Mouse (Mus musculus): Measurements from ENCODE around the gene Cbr2. TPM values are rescaled to one million over a fixed set of nuclear protein-coding genes. Genes with fewer than 3 reads are reported as not detected.
A peak's percentile ranks its signal among the peaks of the same experiment; 100 is the strongest.
"Not testable (repeated sequence)": the region's sequence is repeated elsewhere in the genome, so short reads cannot be mapped to it uniquely, and the experiment has no call there.

Cbr2 gene
- polyA plus RNA-seq, 1 experiment from 2014 or later, result 1.3 TPM

- Histone ChIP-seq H3K4me1 (ENCODE audit: control insufficient read depth, insufficient read depth, low read depth, low read length) (no peaks in the 10 kb centered on the region), H3K4me2 (ENCODE audit: low read length) (no peak overlapping the region), H3K4me3 (ENCODE audit: low read length) (no peak overlapping the region), H3K9ac (ENCODE audit: low read depth, low read length) (no peak overlapping the region), H3K9me3 (ENCODE audit: control insufficient read depth, low read length) (no peaks in the 10 kb centered on the region), H3K27me3 (replicated peaks; ENCODE audit: control insufficient read depth, insufficient read depth, low read length) (no peaks in the 10 kb centered on the region), H3K27ac (ENCODE audit: low read depth, low read length) (no peak overlapping the region), H3K36me3 (ENCODE audit: control insufficient read depth, insufficient read depth, low read length) (no peaks in the 10 kb centered on the region)
- 92% methylated on average over 5 of the region's 5 CpGs for WGBS
- no peak for ATAC-seq
These were observed 9.1 kb upstream of the Cbr2 start for GRCm38 (mm10) chr11:120740981-120741380.

GRCm38 (mm10) chr11:120736424-120736823 lies 4.5 kb upstream of the Cbr2 start:
- no peak overlapping the region for H3K4me2 ChIP-seq (ENCODE audit: low read length)
- peaks cover 2% of the 10 kb centered on the region; the same call in 1 of the 2 replicates for H3K27me3 ChIP-seq (replicated peaks; ENCODE audit: control insufficient read depth, insufficient read depth, low read length)
- H3K36me3 ChIP-seq (ENCODE audit: control insufficient read depth, insufficient read depth, low read length), result no peaks in the 10 kb centered on the region
- no peak for ATAC-seq
- H3K4me3 ChIP-seq (ENCODE audit: low read length), result no peak overlapping the region
- H3K27ac ChIP-seq (ENCODE audit: low read depth, low read length), result no peak overlapping the region
- H3K9me3 ChIP-seq (ENCODE audit: control insufficient read depth, low read length), result no peaks in the 10 kb centered on the region
- no peaks in the 10 kb centered on the region for H3K4me1 ChIP-seq (ENCODE audit: control insufficient read depth, insufficient read depth, low read depth, low read length)
- WGBS, result 81% methylated on average over 6 of the region's 6 CpGs
- no peak overlapping the region for H3K9ac ChIP-seq (ENCODE audit: low read depth, low read length)

DNA sequence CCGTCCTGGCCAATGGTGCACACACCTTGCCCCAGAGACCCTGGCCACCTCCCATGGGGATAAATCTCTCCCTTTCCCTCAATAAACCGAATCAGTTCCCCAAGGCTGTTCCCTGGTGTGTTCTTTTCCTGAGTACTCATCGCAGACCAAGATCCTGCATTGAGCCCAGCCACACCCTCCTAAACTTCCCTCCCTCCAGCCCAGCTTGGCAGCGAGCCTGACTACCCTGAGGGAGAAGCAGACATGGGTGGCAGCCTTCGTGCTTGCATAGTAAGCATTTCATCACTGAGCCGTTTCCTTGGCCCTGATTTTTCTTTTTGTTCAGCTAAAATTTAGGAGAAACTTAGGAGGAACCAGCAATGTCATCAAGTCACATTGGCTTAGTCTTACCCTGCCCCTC lies 1.6 kb upstream of the Cbr2 start:
- H3K4me1 ChIP-seq (ENCODE audit: control insufficient read depth, insufficient read depth, low read depth, low read length), result no peaks in the 10 kb centered on the region
- 60% methylated on average over 6 of the region's 6 CpGs for WGBS
- H3K36me3 ChIP-seq (ENCODE audit: control insufficient read depth, insufficient read depth, low read length), result no peaks in the 10 kb centered on the region
- H3K4me3 ChIP-seq (ENCODE audit: low read length), result no peak overlapping the region
- no peaks in the 10 kb centered on the region for H3K9me3 ChIP-seq (ENCODE audit: control insufficient read depth, low read length)
- no peak overlapping the region for H3K9ac ChIP-seq (ENCODE audit: low read depth, low read length)
- H3K4me2 ChIP-seq (ENCODE audit: low read length), result no peak overlapping the region
- H3K27me3 ChIP-seq (replicated peaks; ENCODE audit: control insufficient read depth, insufficient read depth, low read length), result peaks cover 2% of the 10 kb centered on the region; the same call in 1 of the 2 replicates
- ATAC-seq, result no peak
- no peak overlapping the region for H3K27ac ChIP-seq (ENCODE audit: low read depth, low read length)

GRCm38 (mm10) chr11:120731395-120731794 lies 519 bp downstream of the Cbr2 start:
- Histone ChIP-seq H3K9ac (ENCODE audit: low read depth, low read length) (no peak overlapping the region), H3K9me3 (ENCODE audit: control insufficient read depth, low read length) (no peaks in the 10 kb centered on the region), H3K27ac (ENCODE audit: low read depth, low read length) (no peak overlapping the region), H3K36me3 (ENCODE audit: control insufficient read depth, insufficient read depth, low read length) (no peaks in the 10 kb centered on the region), H3K4me1 (ENCODE audit: control insufficient read depth, insufficient read depth, low read depth, low read length) (peaks cover 7% of the 10 kb centered on the region), H3K4me2 (ENCODE audit: low read length) (no peak overlapping the region), H3K27me3 (replicated peaks; ENCODE audit: control insufficient read depth, insufficient read depth, low read length) (peaks cover 2% of the 10 kb centered on the region; the same call in 1 of the 2 replicates), H3K4me3 (ENCODE audit: low read length) (no peak overlapping the region)
- WGBS, result 90% methylated on average over 1 of the region's 1 CpGs
- ATAC-seq, result no peak

- ATAC-seq, result no peak
- H3K9ac ChIP-seq (ENCODE audit: low read depth, low read length), result no peak overlapping the region
- H3K27ac ChIP-seq (ENCODE audit: low read depth, low read length), result no peak overlapping the region
- H3K27me3 ChIP-seq (replicated peaks; ENCODE audit: control insufficient read depth, insufficient read depth, low read length), result peaks cover 2% of the 10 kb centered on the region; the same call in 1 of the 2 replicates
- 88% methylated on average over 10 of the region's 10 CpGs for WGBS
- H3K4me3 ChIP-seq (ENCODE audit: low read length), result no peak overlapping the region
- no peaks in the 10 kb centered on the region for H3K9me3 ChIP-seq (ENCODE audit: control insufficient read depth, low read length)
- H3K4me2 ChIP-seq (ENCODE audit: low read length), result no peak overlapping the region
- peaks cover 3% of the 10 kb centered on the region; the same call in 1 of the 2 replicates for H3K36me3 ChIP-seq (ENCODE audit: control insufficient read depth, insufficient read depth, low read length)
- peaks cover 9% of the 10 kb centered on the region for H3K4me1 ChIP-seq (ENCODE audit: control insufficient read depth, insufficient read depth, low read depth, low read length)
These were observed 1.5 kb downstream of the Cbr2 start for GRCm38 (mm10) chr11:120730331-120730870.

DNA sequence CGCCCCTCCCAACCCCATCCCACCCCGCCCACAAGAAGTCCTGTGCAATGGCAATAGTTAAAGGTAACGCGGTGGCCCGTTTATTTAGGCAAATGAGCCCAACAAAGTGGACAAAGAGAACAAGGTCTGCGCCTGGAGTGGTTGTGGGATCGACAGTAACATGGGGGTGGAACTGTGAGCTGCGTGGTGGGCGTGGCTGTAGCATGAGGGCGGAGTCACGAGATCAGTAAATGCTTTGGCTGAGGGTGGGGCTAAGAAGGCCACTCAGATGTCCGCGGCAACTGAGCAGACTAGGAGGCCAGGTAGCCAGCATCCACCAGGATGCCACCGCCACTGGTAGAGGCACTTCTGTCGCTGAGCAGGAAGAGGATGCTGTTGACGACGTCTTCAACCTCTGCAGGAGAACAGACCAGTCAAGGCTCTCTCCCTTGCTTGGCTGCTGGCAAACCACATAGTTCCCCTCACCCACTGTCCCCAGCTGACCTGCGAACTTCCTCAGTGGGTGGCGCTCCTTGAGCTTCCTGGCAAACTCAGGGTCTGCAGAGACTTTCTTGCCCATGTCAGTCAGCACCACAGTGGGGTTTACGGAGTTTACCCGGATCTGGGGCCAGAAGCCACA lies 2.4 kb downstream of the Cbr2 start:
- H3K4me1 ChIP-seq (ENCODE audit: control insufficient read depth, insufficient read depth, low read depth, low read length); H3K9me3 ChIP-seq (ENCODE audit: control insufficient read depth, low read length); H3K27ac ChIP-seq (ENCODE audit: low read depth, low read length); H3K36me3 ChIP-seq (ENCODE audit: control insufficient read depth, insufficient read depth, low read length); H3K27me3 ChIP-seq (replicated peaks; ENCODE audit: control insufficient read depth, insufficient read depth, low read length); H3K9ac ChIP-seq (ENCODE audit: low read depth, low read length): not testable (repeated sequence)
- ATAC-seq, result 0 out of 2 replicates have a peak, but pooled peaks have one; percentile 38
- peak overlapping the region; percentile 42 for H3K4me2 ChIP-seq (ENCODE audit: low read length)
- H3K4me3 ChIP-seq (ENCODE audit: low read length), result peak overlapping the region; percentile 4; the same call in 1 of the 2 replicates
- WGBS, result 2% methylated on average over 17 of the region's 21 CpGs

GRCm38 (mm10) chr11:120728530-120729240 lies 3.2 kb downstream of the Cbr2 start:
- no peak for ATAC-seq
- 75% methylated on average over 11 of the region's 11 CpGs for WGBS
- Histone ChIP-seq H3K9ac (ENCODE audit: low read depth, low read length) (no peak overlapping the region), H3K27me3 (replicated peaks; ENCODE audit: control insufficient read depth, insufficient read depth, low read length) (peaks cover 2% of the 10 kb centered on the region; the same call in 1 of the 2 replicates), H3K27ac (ENCODE audit: low read depth, low read length) (no peak overlapping the region), H3K4me1 (ENCODE audit: control insufficient read depth, insufficient read depth, low read depth, low read length) (peaks cover 9% of the 10 kb centered on the region), H3K36me3 (ENCODE audit: control insufficient read depth, insufficient read depth, low read length) (peaks cover 6% of the 10 kb centered on the region), H3K9me3 (ENCODE audit: control insufficient read depth, low read length) (no peaks in the 10 kb centered on the region), H3K4me3 (ENCODE audit: low read length) (no peak overlapping the region), H3K4me2 (ENCODE audit: low read length) (no peak overlapping the region; the same call in 1 of the 2 replicates)

DNA sequence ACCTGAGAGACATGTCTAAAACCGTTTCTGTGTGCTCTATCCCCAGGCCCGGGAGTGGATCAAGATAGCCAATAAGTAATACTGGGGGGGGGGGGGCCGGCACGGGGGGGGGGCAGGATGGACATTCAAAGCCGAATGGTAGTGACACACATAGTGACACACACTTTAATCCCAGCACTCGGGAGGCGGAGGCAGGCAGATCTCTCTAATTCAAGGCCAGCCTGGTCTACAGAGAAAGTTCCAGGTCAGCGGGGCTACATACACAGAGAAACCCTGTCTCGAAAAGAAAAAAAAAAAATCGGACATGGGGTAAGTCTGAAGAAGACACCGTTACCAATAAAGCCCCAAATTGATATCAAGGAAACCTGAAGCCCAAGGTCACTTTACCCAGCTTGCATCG lies 4.3 kb downstream of the Cbr2 start:
- WGBS, result 60% methylated on average over 12 of the region's 12 CpGs

DNA sequence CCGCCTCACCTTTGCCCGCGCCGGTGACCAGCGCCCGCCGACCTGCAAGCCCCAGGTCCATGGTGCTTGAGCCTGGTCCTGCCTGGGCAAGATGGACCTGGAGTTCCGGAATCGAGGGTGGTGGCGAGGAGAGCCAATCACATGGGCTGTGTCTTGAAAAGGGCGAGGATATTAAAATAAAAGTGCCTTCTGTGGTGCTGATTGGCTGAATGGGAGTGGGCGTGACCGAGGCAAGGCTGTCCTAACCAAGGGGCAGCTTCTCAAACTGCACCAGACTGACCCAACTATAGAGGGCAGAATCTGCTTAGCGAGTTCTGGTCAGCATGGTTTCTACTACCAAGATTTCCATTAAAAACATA lies 4.8 kb downstream of the Cbr2 start, which contains the start of gene Dcxr:
Dcxr (minus strand) TSS at position 113 of the 359 bp plus-strand sequence.
- under 1% methylated on average over 14 of the region's 14 CpGs for WGBS
- H3K27me3 ChIP-seq (replicated peaks; ENCODE audit: control insufficient read depth, insufficient read depth, low read length), result no peaks in the 10 kb centered on the region; the same call in 1 of the 2 replicates
- peak within 1 kb of the TSS; percentile 91 for H3K4me2 ChIP-seq (ENCODE audit: low read length)
- H3K27ac ChIP-seq (ENCODE audit: low read depth, low read length), result no peak within 1 kb of the TSS
- peaks cover 7% of the 10 kb centered on the region for H3K36me3 ChIP-seq (ENCODE audit: control insufficient read depth, insufficient read depth, low read length)
- peak; percentile 87 for ATAC-seq
- no peaks in the 10 kb centered on the region for H3K9me3 ChIP-seq (ENCODE audit: control insufficient read depth, low read length)
- peak within 1 kb of the TSS; percentile 57 for H3K4me3 ChIP-seq (ENCODE audit: low read length)
- peak within 1 kb of the TSS; percentile 70 for H3K9ac ChIP-seq (ENCODE audit: low read depth, low read length)
- H3K4me1 ChIP-seq (ENCODE audit: control insufficient read depth, insufficient read depth, low read depth, low read length), result peaks cover 16% of the 10 kb centered on the region

More for the DNA sequence above, 4.3 kb downstream of the Cbr2 start:
- H3K4me1 ChIP-seq (ENCODE audit: control insufficient read depth, insufficient read depth, low read depth, low read length), result peaks cover 12% of the 10 kb centered on the region
- peak overlapping the region; percentile 91; the same call in 1 of the 2 replicates for H3K4me2 ChIP-seq (ENCODE audit: low read length)
- no peaks in the 10 kb centered on the region for H3K9me3 ChIP-seq (ENCODE audit: control insufficient read depth, low read length)
- no peak overlapping the region for H3K9ac ChIP-seq (ENCODE audit: low read depth, low read length)
- no peak overlapping the region for H3K27ac ChIP-seq (ENCODE audit: low read depth, low read length)
- H3K27me3 ChIP-seq (replicated peaks; ENCODE audit: control insufficient read depth, insufficient read depth, low read length), result no peaks in the 10 kb centered on the region; the same call in 1 of the 2 replicates
- H3K4me3 ChIP-seq (ENCODE audit: low read length), result no peak overlapping the region
- no peak for ATAC-seq
- peaks cover 7% of the 10 kb centered on the region for H3K36me3 ChIP-seq (ENCODE audit: control insufficient read depth, insufficient read depth, low read length)

Measured in hindbrain, embryonic 16.5 days (tissue).